Mouse (Mus musculus): ENCODE measurements around the gene Gm20870. TPM values are rescaled to one million over a fixed set of nuclear protein-coding genes. Genes with fewer than 3 reads are reported as not detected.

Gene Gm20870
- polyA plus RNA-seq (2014; fragmentation: Illumina TruSeq; extraction: RNeasy Lipid Tissue Mini Kit (QIAGEN cat#74804); ENCODE audit: insufficient read depth, low read depth, low replicate concordance) = not detected

GRCm38 (mm10) chrY:71691743-71692142 lies at the start of gene Gm20870:
Gene Gm20870, plus strand, starts transcription at chrY:71692043.

Other genes starting within 250 kb of the Gm20870 start
- not detected for gene Gm20869, start 222.6 kb upstream of the Gm20870 start, polyA plus RNA-seq (2014; fragmentation: Illumina TruSeq; extraction: RNeasy Lipid Tissue Mini Kit (QIAGEN cat#74804); ENCODE audit: insufficient read depth, low read depth, low replicate concordance)

All from lung, adult 10 weeks (tissue).